Mouse (Mus musculus) E14TG2a.4 (cell line): Measurements from ENCODE around the gene Pga5.

Source experiments
- H3K27me3 ChIP-seq: 2 replicates; pipeline ENCODE4 v1.6.1; 2014; ENCODE audit warnings: low read length, control low read depth; ENCODE audit not compliant: insufficient read depth
- H3K36me3 ChIP-seq: 2 replicates; pipeline ENCODE4 v1.6.1; 2014; ENCODE audit warnings: low read length, control low read depth; ENCODE audit not compliant: insufficient read depth
- H3K4me1 ChIP-seq: replicated peaks from 2 replicates; pipeline ENCODE4 v1.6.1; 2014; ENCODE audit warnings: low read depth, low read length, control low read depth
- H3K4me3 ChIP-seq: replicated peaks from 2 replicates; pipeline ENCODE4 v1.5.1; 2014; ENCODE audit warnings: mild to moderate bottlenecking, low read length
- H3K9me3 ChIP-seq: 2 replicates; pipeline ENCODE4 v1.6.1; 2014; ENCODE audit warnings: low read length, control low read depth
- CTCF ChIP-seq: conservative IDR thresholded peaks from 2 replicates; pipeline ENCODE4 v1.5.1; 2014; ENCODE audit warnings: low read length
- NANOG ChIP-seq: IDR thresholded peaks from 2 replicates; pipeline ENCODE4 v1.6.1; 2014; ENCODE audit warnings: borderline replicate concordance, low read length, mixed read lengths
- POU5F1 ChIP-seq: IDR thresholded peaks from 2 replicates; pipeline ENCODE4 v1.6.1; 2014; ENCODE audit warnings: low read length, borderline replicate concordance

Pga5 gene

DNA sequence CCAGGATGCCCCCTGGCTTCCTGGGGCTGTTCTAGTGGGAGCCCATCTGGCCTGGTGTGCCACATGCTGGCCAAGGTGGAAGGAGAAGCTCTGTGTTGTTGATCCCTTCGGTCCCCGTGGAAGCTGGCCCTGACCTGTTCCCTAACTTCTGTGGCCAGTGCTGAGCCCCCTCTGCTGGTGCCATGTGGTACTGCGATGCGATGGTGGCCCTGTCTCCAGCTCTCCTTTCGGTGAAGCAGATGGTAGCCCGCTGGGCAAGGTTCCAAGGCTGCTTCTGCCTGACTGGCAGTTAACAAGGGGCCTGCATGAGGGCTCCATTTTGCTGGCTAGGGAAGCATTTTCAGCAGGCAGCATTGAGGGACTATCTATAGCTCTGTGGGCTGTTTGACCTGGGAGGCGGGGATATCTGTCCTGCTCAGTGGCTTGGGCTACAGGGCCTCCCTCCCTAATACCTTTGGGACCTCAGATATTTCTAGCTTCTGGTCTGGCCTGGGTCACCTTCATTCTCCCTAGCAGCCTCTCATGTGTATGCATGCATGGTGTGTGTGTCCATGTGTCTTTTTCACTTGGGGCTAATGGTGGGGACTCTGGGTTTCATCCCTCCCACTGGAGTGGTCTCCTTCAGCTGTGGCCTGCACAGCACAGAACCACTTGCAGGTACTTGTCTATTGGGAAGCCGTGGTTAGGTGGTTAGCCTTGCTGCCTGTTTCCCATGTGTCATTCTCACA lies 31.7 kb upstream of the Pga5 start:
- Histone ChIP-seq H3K9me3 (no peaks in the 10 kb centered on the region), H3K36me3 (peaks cover 68% of the 10 kb centered on the region), H3K4me1 (peaks cover 54% of the 10 kb centered on the region), H3K4me3 (no peak overlapping the region), H3K27me3 (no peaks in the 10 kb centered on the region)
- no peak for TF ChIP-seq NANOG
- peak; percentile 99 for TF ChIP-seq CTCF
- TF ChIP-seq POU5F1: no peak

DNA sequence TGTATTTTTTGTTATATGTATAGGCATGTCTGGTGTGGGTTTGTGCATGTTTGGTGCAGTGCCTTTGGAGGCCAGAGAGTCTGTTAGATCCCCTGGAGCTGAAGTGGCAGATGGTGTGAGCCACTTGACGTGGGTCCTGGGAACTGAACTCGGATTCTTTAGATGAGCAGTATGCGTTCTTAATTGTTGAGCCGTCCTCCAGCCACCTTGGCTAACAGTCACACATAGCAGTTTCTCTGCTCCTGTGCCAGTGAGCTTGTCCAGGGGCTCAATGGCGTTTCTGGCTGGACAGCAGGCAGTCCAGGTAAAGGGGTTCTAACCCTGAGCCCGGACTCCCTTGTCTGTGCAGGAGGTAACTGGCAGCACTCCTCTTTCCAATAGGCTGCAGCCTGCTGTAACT lies 31.0 kb upstream of the Pga5 start:
- Histone ChIP-seq H3K9me3 (no peaks in the 10 kb centered on the region), H3K36me3 (peaks cover 63% of the 10 kb centered on the region), H3K4me1 (peaks cover 52% of the 10 kb centered on the region), H3K27me3 (no peaks in the 10 kb centered on the region), H3K4me3 (no peak overlapping the region)
- TF ChIP-seq POU5F1 (no peak), NANOG (no peak), CTCF (no peak)

DNA sequence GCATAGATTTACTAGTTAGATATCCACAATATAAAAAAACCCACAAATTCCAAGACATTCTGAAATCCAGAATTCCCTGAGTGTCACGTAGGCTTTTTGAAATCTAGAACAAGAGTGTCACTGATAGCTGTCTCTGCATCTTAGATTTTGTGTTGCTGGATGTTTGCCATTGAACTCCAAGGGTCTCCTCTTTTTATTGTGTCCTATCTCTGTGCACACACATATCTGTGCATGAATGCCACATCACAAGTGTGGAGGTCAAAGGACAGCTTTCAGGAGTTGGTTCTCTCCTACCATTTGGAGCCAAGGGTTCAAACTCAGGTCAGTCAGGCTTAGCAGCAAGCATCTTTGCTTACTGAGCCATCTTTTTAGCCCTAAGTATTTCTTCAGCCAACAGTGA lies 30.0 kb upstream of the Pga5 start:
- Histone ChIP-seq H3K9me3 (no peaks in the 10 kb centered on the region), H3K4me3 (no peak overlapping the region), H3K36me3 (peaks cover 53% of the 10 kb centered on the region), H3K4me1 (peaks cover 52% of the 10 kb centered on the region), H3K27me3 (no peaks in the 10 kb centered on the region)
- TF ChIP-seq NANOG (no peak), POU5F1 (no peak), CTCF (no peak)

DNA sequence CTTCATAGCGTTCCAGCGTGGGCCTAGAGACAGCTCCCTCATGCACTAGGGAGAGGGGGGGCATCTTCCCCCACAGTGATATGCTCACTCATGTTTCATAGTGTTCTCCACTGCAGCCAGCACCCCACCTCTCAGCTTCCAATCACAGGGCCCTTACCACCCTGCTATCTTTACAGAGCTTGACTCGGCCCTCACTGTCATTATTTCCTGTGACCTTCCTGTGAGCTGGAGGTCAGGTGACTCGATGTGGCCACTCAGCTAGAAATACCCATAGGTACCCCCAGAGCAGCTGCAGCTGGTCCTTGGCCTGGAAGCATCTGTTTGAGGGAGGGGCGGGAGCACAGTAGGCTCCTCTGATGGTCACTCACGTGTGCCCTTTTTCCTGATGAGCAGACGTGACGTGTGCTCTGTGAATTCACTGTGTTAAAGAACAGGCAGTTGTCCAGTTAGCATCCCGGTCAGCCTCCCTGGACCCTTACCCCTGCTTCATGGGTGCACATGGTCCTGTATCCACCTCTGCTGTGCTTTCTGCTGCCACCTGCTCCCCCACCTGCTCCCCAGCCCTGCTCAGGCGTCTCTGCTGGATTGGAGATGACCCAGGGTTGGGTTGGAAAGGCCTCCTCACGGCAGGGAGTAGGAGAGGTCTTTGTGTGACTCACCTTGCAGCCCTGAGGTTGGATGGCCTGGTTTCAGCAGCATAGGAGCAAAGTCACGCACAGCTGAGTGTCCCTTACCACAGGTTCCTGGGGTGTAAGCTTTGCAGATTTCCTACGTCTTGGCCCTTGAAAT lies 29.4 kb upstream of the Pga5 start:
- H3K36me3 ChIP-seq: peaks cover 47% of the 10 kb centered on the region
- no peaks in the 10 kb centered on the region for H3K9me3 ChIP-seq
- H3K27me3 ChIP-seq: no peaks in the 10 kb centered on the region
- TF ChIP-seq POU5F1: no peak
- no peak for TF ChIP-seq NANOG
- TF ChIP-seq CTCF: no peak
- H3K4me3 ChIP-seq: no peak overlapping the region; the same call in 1 of the 2 replicates
- H3K4me1 ChIP-seq: peaks cover 54% of the 10 kb centered on the region

DNA sequence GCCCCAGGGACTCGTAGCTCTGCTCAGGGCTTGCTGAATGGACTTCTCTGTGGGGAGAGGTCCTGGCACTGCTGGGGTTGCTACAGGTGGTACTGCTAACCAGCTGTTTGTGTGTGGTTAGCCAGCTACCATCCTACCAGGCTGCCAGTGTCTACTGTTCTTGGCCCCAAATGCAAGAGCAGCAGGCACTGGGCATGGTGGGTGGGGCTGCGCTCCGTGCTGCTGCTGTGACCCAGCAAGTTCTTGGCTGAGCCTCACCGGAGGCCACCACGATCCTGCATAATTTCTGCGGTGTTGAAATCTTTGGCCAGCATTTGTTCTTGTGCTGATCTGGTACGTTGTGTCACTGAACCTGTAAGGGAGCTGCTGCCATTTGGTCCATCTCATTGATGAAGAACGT lies 25.6 kb upstream of the Pga5 start:
- TF ChIP-seq CTCF (no peak), NANOG (no peak), POU5F1 (no peak)
- H3K36me3 ChIP-seq: peaks cover 24% of the 10 kb centered on the region
- H3K27me3 ChIP-seq: no peaks in the 10 kb centered on the region
- peaks cover 54% of the 10 kb centered on the region for H3K4me1 ChIP-seq
- no peak overlapping the region for H3K4me3 ChIP-seq
- no peaks in the 10 kb centered on the region for H3K9me3 ChIP-seq

DNA sequence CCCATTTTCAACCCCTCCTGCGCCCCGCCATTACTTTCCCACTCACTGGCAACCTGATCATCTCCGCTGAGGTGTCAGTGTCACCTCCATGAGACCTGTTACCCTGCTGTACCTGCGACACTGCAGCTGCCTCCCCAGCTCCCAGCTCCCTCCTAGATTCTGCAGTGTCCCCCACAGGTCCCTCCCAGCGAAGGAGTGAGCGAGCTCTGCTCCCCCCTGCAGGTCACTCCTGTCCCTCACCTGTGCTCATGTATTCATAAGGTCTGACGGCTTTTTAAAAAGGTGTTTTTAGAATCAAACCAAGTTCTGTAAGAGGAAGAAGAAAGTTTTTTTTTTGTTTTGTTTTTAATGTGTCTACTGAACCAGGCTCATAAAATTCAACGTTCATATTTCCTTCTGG lies 24.3 kb upstream of the Pga5 start:
- H3K4me3 ChIP-seq: no peak overlapping the region
- H3K4me1 ChIP-seq: peaks cover 59% of the 10 kb centered on the region
- no peak for TF ChIP-seq POU5F1
- TF ChIP-seq CTCF: no peak; the same call in 1 of the 2 replicates
- TF ChIP-seq NANOG: no peak
- H3K27me3 ChIP-seq: no peaks in the 10 kb centered on the region
- peaks cover 11% of the 10 kb centered on the region for H3K36me3 ChIP-seq
- H3K9me3 ChIP-seq: no peaks in the 10 kb centered on the region

DNA sequence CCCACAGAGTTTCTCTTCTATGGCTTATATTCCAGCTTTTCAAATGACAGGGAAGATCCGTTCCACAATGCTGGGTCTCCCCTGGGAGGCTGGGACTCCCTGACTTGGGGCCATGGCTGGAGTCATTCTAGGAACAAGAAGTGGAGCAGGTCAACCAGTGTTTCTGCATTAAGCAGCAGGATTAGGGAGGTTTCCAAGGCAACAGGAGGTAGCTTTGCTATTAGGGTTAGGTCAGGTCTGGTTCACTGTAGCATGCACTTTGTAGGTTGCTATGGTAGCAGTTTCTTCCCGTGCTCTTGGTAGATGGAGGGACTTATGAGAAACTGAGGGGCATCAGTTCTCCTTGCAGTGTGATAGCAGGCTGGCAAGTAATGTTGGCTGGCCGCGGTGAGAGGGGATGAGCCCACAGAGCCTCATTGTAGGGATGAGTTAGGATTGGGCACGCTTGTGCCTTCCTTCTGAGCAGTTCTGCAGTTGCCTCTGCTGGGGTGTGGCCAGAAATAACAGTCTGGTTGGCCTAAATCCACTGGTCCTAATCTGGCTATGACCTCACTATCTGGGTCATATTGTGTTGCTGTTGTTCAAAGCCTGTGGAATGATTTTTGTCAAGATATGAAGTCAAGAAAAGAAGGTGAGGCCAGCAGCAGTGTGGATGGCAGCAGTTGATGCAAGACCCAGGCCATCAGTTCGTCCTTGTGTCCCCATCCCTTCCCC lies 23.3 kb upstream of the Pga5 start:
- TF ChIP-seq CTCF (no peak), NANOG (no peak)
- H3K9me3 ChIP-seq: peaks cover 3% of the 10 kb centered on the region
- peaks cover 57% of the 10 kb centered on the region for H3K4me1 ChIP-seq
- no peak overlapping the region for H3K4me3 ChIP-seq
- H3K27me3 ChIP-seq: no peaks in the 10 kb centered on the region
- peaks cover 3% of the 10 kb centered on the region; the same call in 1 of the 2 replicates for H3K36me3 ChIP-seq

DNA sequence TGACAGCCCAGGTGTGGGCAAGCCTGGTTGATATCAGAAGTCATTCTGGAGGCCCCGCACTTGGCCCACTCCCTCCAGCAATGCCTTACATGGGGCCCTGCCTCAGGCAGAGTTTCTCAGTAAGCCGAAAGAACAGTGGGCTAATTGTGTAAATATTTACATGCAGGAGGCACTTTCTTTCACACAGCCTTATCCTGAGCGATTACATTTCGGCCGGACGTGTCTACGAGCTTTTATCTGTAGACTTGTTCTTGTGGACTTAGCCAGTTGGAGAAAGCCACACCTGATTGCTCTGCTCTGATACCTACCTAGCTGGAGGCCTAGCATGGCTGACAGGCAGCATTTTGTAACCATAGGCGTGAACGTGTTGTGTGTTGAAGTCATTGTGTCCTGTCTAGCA lies 22.0 kb upstream of the Pga5 start:
- Histone ChIP-seq H3K4me3 (no peak overlapping the region), H3K9me3 (peaks cover 14% of the 10 kb centered on the region), H3K27me3 (no peaks in the 10 kb centered on the region), H3K4me1 (peaks cover 53% of the 10 kb centered on the region), H3K36me3 (no peaks in the 10 kb centered on the region)
- TF ChIP-seq CTCF: no peak
- no peak for TF ChIP-seq POU5F1
- TF ChIP-seq NANOG: no peak
